Mouse (Mus musculus) testis, adult 2 months (tissue): ENCODE measurements around the gene Cxadr.

Experiments used
- CTCF ChIP-seq: fragments of 200-500 bp; IDR thresholded peaks from 2 replicates; pipeline ENCODE4 v1.5.1; 2012; ENCODE audit warnings: low read depth, mild to moderate bottlenecking, inconsistent platforms, low read length, moderate library complexity; ENCODE audit not compliant: control insufficient read depth, insufficient read depth, insufficient replicate concordance
- POLR2A ChIP-seq: fragments of 200-500 bp; IDR thresholded peaks from 2 replicates; pipeline ENCODE4 v1.6.1; 2012; ENCODE audit warnings: low read depth, mild to moderate bottlenecking, inconsistent platforms, low read length, moderate library complexity; ENCODE audit not compliant: control insufficient read depth

DNA sequence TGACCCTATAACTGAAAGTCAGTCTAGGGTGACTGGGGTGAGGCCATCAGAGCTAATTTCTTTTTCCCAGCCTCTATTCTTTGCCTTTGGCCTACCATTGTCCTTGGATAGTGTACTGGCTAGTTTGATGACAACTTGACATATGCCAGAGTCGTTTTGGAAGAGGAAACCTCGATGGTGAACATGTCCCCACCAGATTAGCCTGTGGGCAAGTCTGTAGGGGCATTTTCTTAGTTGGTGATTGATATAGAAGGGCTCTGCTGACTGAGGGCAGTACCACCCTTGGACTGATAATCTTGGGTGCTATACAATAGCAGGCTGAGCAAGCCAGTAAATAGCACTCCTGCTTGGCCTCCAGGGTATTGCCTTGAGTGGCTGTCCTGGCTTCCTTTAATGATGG, 101.0 kb downstream of the Cxadr start:
- TF ChIP-seq CTCF (no peak), POLR2A (no peak)
